Mouse (Mus musculus): ENCODE data around the gene Hoxa9. TPM values are rescaled to one million over a fixed set of nuclear protein-coding genes. Genes with fewer than 3 reads are reported as not detected.

The Hoxa9 gene
- polyA plus RNA-seq (2012; rRNA removed) = 48.1 and 60.0 TPM in 2 replicates

DNA sequence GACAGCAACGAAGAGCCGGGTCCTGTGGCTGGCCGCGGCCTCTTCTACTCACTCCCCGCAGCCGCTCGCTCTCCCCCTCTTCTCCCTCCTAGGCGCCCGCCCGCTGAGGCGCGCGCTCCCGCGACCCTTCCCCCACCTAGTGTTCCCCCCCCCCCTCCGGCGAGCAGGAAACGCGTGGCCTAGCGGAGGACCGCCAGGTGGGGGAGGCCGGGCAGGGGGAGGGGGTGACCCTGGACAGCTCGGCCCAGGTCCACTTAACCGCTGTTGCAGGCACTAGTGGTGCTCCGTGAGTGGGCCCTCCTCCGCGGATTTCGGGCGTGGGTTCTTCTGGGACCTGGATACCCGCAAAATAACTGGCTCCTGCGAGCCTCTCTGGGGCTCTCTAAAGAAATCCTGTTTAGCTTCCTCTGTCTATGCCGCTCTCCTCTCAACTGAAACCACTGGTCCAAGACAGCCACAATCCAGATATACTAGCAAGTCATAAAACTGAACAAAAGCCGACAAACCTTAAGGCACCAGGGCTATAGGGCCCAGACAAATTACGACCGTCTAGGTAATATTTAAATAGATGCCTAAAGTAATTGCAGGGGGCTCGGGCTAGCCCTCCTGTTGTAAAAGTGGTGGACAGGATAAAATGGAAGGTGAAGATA is at the start of gene Hoxa9:
Gene Hoxa9 (minus strand): TSS at position 574 of the 650 bp plus-strand sequence.
- DNase-seq (ENCODE audit: low spot score) = peak; percentile 59

DNA sequence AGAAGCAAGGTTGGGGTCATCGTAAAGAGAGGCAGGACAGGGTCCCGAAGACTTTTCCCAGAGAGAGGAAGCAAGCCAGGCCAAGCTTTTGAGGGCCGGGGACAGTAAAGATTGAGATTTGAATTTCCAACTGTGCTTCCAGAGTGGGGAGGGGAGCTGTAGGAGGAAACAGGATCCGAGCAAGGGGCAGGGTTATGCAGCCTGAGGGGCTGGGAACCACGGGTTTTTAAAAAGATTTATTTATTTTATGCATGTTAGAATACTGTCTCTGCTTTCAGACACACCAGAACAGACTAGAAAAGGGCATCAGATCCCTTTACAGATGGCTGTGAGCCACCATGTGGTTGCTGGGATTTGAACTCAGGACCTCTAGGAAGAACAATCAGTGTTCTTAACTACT is 46.0 kb upstream of the Hoxa9 start:
- no peak for DNase-seq (ENCODE audit: low spot score)

DNA sequence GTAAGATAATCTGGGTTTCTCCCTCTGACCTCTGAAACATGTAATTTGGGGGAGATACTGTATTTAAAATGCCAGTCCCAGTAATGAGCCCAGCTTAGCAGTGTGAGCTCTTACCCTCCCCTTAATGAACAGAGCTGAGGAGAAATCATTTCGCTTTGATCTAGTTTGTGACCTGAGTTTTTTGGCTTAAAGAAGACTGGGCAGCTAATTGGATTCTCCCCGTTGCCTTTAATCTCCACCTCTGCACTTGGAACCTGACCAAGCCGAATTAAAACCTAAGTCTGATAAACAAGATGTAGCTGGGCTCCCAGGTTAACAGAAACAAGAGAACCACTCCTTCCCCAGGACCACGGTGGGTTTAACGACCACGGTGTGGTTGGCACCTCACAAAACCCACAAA is 45.5 kb upstream of the Hoxa9 start:
- no peak for DNase-seq (ENCODE audit: low spot score)

DNA sequence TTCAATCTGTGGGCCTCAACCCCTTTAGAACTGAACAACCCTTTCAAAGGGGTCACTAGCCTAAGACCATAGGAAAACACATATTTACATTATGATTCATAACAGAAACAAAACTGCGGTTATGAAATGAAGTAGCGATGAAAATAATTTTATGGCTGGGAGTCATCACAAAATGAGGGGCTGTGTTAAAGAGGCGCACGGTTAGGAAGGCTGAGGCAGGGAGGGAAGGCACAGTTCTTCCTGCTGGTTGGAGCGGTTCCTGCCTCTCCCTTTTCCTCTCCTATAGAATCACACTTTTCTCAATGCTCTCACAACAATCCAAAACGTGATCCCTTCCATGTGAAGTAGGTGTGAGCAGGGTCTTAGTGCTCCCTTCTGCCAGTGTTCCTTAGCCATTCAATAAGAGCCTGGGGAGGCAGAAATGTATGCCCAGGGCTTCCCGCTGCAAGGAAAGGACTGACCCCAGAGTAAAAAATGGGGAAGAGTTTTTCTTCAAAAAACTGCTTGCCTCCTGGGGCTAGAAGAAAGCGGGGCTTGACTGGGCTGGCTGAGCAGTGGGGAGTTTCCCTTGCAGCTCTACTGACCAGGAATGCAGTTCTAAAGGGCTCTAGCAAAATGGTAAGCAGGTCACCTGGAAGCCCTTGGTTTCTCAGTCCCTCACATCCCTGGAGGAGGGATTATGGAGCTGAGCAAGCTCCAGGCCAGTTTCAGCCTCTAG is 44.8 kb upstream of the Hoxa9 start:
- no peak for DNase-seq (ENCODE audit: low spot score)

DNA sequence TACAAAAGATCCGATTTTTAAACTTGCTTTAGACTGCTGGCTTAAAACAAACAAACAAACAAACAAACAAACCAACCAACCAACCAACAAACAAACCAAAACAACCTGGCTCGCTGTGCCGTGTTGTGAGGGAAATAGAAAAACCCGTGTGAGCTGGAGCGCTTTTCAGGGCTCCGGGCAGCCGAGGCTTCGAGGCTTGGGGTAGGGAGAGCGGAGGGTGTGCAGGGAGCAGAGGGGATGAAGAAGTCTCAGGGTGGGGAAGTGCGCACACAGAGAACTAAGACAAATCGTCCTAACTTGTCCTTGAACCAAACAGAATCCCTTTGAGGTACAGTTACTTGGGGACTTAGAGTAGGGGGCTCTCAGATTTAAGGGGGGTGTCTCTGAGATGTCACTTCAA is 43.7 kb upstream of the Hoxa9 start:
- no peak for DNase-seq (ENCODE audit: low spot score)

DNA sequence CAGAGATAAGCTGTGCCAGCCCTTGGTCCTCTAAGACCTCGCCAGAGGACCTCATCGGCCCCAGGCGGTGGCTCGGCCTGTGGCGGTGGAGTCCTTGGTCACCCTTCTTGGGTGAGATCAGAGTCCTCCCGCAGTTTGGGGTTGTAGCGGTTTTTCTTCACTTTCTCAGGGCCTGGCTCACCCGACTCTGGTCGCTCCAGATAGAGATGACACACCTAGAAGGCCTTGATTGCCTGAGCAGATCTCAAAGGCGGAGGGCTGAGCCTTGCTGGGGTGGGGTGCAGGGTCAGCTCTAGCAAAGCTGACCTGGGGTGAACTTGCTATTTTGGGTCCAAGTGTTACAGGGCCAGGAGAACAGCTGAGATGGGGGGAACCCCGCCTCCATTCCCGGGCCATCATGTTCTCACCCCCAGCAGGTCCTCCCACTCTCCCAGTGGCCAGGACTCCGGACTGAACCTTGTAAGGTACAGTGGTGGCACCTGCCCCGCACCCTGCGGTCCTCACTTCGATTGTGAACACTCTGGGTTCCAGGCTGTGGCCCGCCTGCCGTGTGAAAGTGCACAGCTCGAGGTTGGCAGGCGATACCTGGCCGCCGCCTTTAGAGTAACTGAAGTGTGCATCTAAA is 42.9 kb upstream of the Hoxa9 start:
- no peak for DNase-seq (ENCODE audit: low spot score)

DNA sequence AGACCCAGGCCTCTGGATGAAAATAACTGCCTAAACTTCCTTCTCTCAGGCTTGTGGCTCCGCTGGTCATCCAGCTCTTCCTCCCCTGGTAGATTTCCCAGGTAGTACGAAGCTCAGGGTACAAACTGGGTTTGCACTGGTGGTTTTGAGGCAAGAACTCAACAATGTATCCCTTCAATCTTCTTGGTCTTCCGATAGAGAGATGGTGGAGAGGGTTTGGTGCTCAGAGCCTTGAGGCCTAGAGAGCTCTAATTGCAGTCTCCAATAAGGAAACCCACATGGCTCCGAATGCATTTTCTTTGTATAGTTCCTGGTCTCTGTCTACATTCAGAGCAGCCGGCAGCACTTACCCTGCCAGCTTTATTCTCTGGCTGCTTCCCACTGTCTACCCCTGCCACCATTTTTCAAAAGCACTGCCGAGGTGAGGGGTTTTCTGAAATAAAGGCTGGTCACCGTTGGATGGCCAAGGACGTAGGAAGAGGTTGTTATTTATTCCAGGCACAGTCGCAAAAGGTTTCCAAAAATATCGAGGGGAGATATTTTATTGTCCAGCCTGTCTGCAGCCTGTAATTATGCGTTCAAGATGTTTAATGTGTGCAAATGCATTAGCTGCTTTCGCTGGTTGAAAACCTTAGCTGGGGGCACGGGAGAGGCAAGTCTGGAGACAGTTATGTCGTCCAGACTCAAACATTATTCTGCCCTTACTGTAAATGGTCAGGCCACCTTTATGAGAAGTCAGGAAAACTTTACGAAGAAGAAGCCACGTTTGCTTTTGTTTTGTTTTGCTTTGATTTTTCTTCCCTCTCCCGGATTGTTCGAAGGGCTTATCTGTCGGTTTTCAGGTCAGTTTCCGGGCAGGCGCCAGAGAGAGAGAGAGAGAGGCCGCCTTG is 42.1 kb upstream of the Hoxa9 start:
- no peak for DNase-seq (ENCODE audit: low spot score)

DNA sequence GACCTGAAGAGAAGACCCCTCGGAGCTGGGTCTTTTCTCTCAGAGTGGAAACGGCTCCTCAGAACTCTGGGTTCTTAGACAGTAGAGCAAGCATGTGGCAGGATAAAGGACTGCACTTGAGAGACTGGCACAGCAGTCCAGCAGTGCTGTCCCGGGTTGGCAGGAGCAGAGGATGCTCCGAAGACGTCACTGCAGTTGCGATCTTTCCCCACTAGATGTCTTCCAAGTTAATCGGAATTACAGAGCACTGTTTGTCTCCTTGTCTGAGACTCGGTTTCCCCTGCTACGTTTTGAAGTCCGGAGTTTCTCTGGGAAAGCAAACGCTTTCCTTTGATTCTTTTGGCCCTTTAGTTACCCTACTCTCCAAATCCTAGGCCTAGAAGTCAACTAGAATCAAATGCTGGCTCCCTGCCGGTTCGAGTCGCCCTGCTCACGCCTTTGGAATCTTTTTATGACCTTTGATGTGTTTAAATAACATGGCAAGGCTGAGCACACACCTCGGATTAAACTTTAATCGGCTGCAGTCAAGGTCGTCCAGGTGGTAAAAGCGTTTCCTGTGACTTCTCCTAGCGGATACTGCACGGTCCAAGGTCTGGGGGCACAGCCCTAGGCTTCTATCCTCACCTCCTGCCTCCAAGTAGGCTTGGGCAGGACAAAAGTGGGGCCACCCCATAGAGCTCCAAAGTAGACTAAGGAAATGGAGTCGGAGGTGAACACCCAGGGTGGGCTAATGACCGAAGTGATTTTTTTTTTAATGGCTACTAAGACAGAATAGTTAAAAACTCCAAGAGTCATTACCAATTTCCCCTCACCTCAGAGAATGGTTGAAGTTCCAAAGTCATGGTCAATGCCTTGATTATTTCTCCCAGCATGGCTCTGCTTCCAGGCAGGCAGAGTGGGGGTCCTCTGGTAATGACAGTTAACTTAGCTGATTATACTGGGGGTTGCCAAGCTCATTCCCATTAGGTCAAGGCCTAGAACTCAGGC is 39.9 kb upstream of the Hoxa9 start:
- no peak for DNase-seq (ENCODE audit: low spot score)

DNA sequence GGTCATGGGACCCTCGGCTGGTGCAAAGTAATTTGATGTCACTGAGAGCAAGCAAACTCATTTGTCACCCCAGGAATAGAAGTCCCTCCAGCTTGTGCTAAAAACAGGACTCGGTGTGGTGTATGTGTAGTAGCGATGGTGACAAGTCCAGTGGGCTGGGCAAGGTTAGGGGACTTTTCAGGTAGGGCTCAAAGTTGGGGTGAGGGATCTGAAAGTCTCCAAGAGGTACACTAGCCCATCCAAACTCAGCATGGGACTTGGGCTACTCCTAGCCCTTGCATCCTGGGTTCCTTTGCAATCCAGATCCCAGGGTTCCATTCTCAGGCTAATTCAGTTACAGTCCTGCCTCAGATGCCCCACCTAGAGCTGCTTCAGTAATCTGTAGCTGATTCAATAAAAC is 37.9 kb upstream of the Hoxa9 start:
- no peak for DNase-seq (ENCODE audit: low spot score)

DNA sequence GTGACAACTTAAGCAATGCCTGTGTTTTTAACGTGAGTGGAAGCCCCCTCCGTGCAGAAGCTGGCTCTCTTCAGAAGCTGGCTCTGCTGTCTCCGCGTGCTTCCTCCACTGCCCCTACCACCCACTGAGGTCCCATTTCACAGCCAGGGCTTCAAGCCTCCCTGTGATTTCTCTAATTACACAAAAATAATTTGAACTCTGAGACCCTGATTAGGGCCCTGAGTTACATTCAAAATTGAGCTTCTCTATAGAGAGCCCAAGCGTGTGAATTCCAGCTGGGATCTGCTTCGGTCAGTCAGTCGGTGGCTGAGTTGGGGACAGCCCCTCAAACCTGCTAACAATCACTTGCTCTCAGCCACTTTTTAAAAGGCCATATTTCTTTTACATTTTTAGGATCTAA is 37.5 kb upstream of the Hoxa9 start:
- no peak for DNase-seq (ENCODE audit: low spot score)

DNA sequence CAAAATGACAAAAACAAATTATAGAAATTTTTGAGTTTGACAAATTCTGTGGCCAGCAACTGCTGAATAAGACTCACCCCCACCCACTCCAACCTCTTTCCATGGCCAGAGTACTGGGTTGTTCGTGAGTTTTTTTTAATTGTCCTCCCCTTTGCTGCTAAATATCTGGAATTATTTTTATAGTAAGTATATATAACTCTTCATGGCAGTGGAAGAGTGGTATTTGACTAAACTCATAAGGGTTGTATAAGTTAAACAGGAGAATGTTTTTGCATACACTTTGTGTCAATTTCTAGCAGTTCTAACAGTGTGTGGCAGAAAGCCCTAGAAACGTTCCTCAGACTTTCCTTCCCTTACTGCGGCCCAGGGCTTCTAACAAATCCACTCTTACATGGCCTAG is 36.8 kb upstream of the Hoxa9 start:
- DNase-seq (ENCODE audit: low spot score) = no peak

DNA sequence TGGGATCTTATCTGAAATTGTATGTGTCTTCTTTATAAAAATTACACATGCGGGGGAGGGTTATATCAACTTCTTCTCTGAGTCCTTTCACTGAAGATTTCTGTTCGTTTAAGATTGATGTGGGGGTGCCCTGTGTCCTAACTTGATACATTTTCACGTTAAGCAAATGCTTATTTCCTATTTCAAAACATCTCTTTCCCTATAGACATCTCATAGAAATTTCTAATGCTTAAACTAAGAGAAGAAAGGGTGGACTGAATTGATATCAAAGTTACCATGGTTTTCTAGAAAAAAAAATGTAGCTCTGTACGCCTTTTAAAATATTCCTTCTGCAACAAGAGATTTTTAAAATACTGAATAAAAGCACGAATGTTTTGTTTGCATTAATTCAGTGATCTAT is 36.3 kb upstream of the Hoxa9 start:
- no peak for DNase-seq (ENCODE audit: low spot score)

DNA sequence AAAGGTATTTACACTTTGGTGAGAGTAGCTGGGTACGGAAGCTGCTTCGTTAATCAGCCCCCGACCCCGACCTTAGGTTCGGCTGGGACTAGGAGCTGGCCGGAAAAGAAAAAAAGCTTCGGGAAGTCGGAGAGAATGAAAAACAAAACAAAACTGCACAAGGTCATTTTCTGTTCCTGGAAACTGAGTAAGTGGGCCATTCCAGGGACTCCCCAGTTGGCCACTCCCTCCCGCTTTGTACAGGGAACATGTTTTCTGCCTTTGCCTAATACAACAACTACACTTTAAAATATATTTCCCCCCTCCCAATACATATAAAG is 35.7 kb upstream of the Hoxa9 start:
- DNase-seq (ENCODE audit: low spot score) = no peak

DNA sequence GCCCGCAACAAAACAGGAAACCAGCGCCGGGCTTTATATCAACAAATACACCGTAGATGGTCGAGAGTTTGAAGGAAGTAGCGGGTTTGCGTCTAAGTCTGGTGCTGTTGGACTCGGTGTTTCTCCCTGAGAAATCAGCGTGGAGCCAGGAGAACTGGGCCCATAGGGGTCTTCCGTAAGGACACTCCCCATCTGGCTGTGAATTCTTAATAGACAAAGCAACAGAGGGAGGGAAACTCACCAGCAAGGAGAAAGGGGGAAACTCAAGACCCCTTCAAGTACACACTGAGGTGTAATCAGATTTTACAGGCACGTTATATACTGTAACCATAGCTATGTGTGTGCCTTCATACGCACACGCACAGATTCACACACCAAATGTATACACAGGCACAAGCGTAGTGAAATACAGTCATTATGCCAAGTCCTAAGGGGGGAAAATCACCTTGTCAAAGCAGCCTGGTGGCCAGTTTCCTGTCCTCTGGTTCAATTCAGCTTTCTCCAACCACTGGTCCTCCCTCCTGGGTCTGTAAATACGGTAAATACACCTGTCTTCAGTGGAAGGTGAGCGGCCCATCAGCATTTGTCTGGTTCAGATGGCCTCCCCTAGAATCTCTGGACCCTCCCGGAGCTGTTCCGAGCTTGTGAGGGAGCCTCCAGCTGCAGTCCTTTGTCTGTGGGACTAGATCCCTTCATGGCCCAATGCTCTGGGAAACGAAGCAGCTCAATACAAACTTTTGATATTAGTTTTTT is 35.2 kb upstream of the Hoxa9 start:
- DNase-seq (ENCODE audit: low spot score) = no peak

DNA sequence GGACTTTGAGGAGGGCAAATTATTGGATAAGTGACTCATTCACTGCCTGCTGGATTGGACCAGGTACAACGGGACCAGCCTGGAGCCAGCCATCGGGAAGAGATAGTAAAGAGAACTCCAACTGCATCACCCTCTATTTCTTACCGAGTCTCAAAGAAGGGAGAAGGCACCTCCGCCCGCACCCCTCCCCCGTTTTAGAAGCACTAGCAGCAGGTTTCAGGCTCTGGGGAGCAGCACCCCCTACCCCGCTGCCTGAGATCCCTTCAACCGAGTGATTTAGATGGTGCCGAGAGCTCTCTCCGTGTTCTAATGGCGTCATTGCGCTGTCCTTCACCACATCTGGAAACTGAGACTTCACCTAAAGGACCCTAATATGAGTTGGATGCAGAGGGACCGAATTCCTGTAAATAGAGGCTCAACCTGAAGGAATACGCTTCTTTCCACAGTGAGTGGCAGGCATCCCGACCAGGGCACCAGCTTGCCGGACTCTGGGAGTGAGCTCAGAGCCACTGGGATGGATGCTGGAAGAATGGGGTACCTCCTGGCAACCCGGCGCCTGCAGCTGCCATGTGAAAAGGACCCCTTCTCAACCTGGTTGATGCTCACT is 34.5 kb upstream of the Hoxa9 start:
- no peak for DNase-seq (ENCODE audit: low spot score)

DNA sequence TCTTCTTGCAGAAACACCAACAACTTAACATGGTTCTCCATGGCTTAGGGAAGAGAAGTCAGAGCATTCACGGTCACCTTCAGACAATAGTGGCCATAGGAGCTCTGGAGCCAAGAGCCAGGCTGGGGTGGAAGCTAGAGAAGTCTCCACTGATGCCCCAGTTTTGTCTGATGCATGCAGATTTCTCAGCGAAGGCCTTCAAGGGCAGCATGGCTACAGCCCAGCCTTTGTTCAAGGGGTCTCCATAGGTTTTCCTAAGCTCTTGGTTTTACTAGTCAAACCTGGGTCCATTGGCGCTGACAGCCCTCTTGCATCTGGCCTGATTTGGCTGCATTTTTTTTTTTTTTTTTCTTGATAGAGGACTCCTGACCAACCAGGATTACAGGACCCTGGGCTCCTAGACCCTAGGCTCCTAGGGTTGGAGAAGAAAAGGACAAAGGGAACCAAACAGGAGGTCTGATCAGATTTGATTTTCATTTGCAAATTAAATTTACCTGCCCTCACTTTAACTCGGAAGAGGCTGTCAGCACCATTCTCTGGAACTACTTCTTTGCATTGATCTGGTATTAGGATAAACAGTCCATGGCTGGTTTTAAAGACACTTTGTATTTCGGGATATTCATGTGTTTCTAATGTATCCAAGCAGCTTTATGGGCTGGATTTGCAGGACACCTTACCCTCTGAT is 33.4 kb upstream of the Hoxa9 start:
- no peak for DNase-seq (ENCODE audit: low spot score)

DNA sequence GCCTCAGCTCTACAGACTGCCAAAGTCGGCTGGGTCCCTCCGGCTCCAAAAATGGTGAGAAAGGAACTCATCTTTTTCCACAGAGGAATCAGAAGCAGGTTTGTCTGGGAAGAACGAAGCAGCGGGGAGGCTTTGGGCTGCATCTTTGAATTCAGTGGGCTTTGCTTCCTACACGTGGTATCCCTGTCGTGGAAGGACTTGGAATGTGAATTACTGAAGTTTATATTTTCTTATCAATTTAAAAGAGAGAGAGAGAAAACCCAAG is 32.4 kb upstream of the Hoxa9 start:
- DNase-seq (ENCODE audit: low spot score) = no peak

DNA sequence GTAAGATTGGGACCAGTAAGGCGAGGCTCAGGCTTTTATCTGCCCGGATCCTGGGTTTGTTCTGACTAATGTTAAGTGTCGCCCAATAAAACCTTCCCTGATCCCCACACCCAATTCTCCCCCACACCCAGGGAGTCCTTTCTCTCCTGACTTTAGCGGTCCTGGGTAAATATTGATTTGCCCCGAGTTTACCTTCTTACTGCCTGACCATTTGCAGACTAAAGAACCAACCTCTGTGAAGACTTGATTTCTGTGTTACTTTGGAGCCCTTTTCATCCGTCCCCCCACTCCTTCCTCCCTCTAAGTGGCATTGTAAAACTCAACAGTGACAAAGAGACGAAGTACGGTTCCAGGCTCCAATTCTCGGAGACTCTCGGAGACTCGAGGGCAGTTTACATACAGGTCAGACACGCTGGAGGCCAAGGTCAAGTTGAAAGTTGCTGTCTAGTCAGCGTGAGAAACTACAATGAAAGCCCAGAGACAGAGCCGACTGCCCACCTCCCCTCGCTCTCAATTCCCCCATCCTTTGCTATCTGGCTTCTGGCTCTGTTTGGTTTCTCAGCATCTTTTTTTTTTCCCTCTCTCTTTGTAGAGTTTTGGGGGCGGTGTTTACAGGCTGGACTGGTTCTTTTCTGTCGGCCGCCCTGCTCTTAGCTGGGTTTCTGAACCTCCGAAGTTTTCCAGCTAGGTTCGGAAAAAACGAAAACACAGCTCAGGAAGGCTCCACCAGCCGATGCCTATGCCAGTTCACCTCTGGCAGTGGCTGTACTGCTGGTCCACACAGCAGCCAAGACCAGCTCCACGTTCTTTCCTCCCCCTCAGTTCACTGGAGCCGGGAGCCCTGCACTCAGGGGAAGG is 31.8 kb upstream of the Hoxa9 start:
- DNase-seq (ENCODE audit: low spot score) = peak; percentile 32
